Mouse (Mus musculus) NIH3T3 (cell line): ENCODE results near the gene Phkg1.
A peak's percentile ranks its signal among the peaks of the same experiment; 100 is the strongest.
"Not testable (repeated sequence)": the region's sequence is repeated elsewhere in the genome, so short reads cannot be mapped to it uniquely, and the experiment has no call there.

Experiments used
- DNase-seq: peaks from one replicate; pipeline ENCODE4 v3.0.0-alpha.2; 2012; ENCODE audit warnings: low read depth

The Phkg1 gene

DNA sequence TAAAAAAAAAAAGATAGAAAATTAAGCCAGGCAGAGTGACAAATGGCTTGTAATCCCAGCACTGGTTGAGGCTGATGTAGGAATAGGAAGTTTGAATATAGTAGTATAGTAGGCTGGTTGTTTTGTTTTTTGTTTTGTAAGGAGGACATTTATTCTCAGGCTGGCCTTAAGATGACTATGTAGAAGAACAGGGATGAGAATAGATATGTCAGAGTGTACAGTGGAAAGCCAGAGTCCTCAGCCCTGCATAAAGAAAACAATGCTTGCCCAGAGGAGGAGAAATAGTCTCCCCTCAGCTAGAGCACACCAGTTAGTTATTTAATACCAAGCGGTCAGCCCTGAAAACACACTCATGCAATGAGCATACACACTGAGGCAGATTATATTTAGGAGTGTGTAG, at the start of gene Phkg1:
Gene Phkg1, minus strand, starts transcription at position 101 of the 400 bp plus-strand sequence.
- no peak for DNase-seq

DNA sequence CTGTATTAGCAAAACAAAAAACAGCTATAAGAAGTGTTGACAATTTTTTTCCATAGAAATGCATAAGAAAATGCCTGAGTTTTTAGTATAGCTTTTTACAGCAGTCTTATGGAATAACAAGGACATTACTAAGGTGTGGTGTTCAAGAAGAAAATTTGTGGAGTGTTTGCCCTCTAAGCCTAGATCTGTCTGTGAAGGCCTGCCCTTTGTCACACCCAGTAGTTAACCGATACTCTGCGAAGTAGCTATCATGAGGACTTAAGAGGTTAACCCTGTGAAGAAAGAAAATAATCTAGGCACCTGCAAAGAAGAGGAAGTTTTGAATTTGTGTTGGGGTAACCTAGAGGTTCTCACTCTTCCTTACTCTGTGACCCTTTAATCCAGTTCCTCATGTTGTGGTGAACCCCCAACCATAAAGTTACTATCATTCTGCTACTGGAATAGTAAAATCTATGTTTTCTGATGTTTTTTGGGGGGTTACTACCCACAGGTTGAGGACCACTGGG, 49.2 kb upstream of the Phkg1 start:
- DNase-seq = no peak

DNA sequence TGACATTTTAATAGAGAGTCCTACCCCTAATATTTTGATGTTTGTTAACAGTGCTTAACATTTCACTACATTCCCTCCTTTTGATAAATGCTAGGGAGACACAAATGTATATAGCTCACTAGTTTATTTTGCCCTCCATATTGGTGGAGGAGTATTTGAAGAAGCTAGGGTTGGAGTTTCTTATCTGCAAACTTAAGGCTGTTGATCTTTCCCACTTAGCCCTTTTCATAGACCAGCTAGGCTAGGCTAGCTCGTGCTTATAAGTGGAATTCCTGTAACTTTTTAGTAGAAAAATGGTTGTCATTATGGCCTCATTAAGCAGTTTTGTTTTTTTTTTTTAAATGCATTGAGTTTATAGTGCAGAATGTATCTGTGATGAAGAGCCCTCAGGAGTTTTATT, 45.1 kb upstream of the Phkg1 start:
- no peak for DNase-seq

DNA sequence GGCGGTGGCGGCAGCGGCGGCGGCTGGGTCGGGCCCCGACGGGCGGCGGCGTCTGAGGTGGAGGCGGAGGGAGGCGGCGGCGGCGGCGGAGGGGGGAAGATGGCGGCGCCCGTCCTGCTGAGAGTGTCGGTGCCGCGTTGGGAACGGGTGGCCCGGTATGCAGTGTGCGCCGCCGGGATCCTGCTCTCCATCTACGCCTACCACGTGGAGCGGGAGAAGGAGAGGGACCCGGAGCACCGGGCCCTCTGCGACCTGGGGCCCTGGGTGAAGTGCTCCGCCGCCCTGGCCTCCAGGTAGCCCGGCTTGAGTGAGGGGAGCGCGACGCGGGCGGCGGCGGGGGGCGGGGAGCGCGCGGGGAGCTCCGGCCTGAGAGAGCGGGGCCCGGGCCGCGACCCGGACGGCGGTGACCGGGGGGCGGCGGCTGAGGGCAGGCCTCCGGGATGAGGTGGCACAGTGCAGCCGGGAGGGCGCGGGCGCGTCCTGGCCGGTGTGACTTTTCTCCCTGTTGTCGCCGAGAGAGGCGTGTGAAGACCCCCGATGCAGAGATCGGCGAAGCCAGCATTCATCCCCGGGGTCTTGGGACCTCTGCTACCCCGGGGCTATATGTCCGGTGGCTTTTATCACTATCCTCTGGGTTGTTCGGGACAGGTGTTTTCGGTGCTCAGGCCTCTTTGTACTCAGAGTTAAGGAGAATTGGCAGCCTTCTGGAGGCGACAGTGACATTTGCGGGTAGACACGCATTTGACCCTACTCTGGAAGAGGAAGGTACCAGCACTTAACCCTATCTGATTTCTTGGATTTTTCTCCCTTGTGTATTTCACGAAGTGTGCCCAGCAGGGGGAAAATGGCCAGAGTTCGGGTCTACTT, 44.0 kb upstream of the Phkg1 start:
- peak; percentile 24 for DNase-seq

DNA sequence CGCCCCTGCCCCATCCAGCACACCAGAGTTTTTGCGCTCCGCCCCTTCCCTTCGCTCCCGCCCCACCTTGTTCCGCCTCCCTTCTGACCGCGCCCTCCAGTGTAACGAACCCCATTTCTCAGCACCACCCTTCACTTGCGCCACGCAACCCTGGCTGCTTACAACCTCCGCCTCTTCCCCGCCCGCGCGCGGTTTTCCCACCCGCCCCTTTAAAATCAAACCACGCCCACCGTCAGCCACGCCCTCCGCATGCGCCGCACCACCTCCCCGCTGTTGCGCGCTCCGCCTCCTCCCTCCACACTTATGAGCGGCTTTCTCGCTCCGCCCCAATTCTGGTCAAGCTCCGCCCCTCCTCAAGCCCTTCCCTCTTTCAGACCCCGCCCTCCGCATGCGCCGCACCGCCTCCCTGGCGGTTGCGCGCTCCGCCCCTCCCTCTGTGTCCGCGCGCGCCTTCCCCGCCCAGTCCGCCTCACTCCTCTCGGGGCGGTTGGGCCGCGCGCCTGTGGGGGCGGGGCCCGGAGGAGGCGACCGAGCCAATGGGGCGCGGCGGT, 43.2 kb upstream of the Phkg1 start, which contains the start of gene Vkorc1l1:
Gene Vkorc1l1, plus strand, starts transcription at position 476 of the 551 bp plus-strand sequence.
- peak; percentile 99 for DNase-seq

DNA sequence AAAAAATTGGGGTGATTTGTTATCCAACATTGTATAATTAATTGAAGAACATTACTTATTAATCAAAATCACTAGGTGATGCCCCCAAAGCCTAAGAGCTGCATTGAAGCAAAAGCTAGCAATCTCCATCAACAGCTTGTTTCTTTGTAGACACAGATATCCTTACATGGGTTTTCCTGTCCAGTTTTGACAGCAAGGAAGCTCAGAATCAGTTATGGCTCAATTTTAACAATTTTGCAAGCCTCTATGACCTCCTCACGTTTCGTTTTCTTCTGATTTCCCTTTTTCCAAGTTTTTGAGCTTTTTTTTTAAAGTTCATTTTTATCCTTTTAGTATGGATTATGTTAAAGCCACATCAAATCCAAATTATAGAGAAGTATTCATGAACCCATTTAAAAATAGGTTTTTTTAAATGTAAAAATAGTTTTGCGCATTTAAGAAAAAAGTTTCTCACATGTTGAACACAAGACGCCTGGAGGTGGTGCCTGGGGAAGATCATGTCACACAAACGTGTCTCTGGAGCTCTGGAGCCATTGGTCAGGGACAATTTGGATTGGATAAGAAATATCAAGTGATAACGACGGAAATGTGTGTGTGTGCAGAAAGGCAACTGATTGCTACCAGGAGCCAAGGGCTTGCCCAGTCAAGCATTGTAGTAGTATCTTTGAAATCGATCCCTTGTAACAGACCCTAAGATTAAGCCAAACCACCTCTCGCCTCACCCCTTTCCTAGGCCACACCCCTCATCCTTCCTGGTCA, 42.6 kb upstream of the Phkg1 start:
- peak; percentile 30 for DNase-seq

DNA sequence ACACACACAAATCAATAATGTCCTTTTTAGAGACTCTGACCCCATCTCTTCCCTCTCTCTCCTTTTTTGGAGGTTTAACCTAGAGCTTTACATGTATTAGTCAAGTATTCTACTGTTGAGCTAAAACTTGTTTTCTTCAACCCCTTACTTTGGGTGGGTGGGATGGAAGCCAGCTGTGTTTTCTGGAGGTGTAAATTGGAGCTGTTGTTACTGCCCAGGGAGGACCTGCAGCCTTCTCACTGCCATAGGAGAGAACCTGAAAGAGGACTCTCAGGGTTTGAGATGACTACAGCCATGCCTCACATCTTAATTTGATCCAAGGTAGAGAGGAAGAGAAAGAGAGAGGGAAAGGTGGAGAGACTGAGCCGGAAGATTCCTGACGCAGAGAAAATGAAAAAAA, 41.9 kb upstream of the Phkg1 start:
- no peak for DNase-seq

DNA sequence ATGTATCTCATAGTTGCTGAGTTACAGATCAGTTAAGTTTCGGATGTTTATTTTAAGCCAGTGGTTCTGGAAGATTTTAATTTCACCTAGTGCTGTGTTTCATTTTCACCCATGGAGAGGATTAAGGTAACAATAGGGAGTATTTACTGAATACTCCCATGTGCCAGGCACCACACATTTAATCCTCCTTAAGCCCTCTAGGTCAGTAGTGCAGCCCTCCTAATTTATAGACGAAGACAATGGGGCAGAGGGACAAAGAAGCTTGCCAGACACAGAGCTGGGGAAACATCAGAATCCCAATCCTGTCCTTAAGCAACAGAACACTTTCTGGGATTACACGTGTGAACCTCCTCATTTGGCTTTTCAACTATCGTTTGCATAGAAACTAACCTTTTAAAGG, 38.6 kb upstream of the Phkg1 start:
- no peak for DNase-seq

DNA sequence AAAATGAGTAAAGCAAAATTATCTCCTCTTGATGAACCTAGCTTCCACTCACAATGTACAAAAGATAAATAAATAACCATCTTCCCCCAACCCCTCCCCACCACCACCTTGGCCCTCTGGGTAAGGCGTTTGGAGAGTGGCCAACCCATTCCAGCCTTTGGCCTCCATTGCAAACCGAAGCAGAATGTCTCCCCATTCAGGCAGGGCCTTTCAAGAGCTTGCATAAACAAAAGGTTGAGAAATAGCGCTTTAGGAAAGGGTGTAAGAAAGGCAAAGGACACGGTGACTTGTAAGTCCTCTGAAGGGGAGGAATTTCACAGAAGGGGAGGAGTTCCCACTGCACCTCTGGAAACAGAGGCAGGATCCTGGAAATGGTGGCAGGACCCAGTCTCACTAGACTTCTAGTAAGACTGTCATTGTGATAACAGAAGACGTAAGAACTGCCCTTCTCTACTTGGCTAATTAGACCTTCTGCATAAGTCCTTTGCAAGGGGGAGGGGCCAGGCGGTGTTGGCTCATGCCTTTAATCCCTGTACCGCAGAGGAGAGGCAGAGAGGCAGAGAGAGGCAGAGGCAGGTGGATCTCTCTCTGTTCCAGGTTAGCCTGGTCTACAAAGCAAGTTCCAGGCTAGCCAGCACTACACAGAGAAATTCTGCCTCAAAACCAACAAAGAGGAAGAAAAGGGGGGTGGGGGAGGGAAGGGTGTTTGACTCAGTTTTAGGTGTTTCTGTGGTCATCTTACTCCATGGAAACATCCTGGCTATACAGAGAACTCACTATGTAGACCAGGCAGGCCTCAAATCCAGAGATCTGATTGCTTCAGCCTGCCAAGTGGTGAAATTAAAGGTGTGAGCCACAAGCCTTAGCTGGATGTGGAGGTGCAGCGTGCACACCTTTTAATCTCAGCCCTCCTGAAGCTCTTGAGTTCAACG, 31.8 kb upstream of the Phkg1 start:
- peak; percentile 60 for DNase-seq

DNA sequence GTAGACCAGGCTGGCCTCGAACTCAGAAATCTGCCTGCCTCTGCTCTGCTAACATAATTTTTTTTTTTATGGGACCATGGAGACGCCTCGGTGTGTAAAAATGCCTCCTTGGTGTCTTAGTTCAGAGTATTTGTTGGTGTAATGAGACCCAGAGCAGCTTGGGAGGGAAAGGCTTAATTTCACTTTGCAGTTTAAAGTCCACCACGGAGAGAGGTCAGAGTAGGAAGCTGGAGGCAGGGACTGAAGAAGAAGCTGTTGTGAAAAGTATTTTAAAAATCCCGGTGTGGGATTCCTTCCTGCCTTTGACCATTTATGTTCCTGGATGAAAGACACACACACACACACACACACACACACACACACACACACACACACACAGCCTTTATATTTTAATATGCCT, 27.6 kb upstream of the Phkg1 start:
- DNase-seq = no peak

DNA sequence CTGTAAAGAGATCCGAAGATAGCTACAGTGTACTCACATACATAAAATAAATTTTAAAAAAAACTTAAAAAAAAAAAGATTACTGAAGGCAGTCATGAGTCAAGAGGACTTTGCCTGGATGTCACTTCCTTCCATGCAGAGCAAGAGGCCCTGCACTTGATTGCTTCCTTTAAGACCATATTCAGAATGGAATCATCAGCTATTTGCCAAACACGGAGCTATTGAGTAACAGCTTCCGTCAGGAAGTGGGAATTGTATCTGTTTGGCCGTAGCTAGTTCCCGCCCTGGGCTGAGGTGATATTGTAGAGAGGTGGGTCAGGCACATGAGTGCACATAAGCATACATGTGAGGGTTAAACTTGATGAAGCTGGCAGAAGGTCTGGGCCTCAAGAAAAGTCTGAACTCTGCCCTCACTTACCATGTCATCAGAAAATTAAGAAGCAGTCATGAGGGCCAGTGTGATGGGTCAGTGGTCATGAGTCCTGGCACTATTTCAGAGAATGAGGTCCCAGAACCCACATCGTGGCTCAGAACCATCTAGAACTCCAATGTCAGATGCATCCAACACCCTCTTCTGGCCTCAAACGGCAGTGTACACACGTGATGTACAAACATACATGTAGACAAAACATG, 26.6 kb upstream of the Phkg1 start:
- no peak for DNase-seq

DNA sequence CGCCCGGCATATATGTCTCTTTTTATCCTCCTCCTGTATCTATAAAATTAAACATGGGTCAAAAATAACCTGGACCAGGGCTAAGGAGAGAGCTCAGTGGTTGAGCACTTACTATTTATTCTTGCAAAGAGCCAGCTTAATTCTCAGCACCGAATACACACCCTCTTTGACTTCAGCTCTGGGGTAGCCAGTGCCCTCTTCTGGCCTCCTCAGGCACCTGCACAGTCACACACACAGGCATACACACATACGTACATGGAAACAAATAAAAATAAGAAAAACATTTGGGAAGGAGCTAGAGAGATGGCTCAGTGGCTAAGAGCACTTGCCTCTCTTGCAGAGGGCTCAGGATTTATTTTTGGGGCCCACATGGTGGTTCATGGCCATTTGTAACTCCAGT, 23.6 kb upstream of the Phkg1 start:
- DNase-seq = no peak

DNA sequence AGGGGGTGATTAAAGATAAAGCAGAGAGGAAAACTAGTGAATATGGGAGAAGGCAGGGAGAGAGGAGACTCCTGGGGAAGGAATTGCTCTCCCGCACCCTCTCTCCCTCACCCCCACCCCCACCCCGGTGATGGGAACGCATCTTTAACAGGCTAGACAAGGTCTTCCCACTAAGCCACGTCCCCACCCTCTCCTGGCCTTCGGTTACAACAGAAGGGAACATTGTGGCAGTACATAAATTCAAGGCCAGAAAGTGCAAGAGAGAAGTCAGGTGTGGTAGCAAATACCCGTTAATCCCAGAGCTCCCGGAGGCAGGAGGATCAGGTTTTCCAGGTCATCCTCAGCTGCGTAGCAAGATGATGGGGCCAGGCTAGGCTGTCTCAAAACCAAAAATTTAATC, 21.0 kb upstream of the Phkg1 start:
- no peak for DNase-seq

DNA sequence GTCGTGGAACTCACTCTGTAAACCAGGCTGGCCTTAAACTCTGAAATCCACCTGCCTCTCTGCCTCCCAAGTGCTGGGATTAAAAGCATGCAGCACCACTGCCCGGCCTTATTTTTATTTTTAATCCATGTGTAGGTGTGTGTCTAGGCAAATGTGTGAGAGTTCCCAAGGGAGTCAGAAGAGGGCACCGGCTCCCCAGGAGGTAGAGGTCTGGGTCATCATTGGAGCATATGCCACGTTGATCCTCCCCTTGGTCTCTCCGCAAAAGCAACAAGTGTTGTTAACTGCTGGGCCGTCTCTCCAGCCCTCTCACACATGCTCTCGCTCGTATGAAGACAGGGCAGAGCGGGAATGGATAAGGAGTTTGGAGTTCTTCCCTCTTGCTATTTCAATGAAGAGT, 20.4 kb upstream of the Phkg1 start:
- no peak for DNase-seq

DNA sequence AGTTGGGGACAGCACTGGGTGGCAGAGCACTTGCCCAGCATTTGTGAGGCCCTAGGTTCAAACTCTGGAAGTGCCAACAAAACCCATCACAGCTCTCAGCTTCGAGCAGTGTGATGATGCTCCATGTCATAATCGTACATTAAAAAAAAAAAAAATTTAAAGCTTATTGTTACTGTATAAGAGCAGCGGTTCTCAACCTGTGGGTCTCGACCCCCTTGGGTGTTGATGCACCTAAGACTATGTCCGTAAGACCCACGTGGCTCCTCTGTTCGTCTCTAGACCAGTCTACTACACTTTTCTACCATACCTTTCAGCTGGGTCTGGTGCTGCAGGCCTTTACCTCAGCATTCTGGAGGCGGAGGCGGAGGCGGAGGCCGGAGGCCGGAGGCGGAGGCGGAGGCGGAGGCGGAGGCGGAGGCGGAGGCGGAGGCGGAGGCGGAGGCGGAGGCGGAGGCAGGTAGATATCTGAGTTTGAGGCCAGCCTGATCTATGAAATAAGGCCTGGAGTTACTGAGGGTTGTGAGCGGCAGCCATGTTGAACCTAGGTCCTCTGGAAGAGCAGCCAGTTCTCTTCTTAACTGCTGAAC, 19.8 kb upstream of the Phkg1 start:
- no peak for DNase-seq

DNA sequence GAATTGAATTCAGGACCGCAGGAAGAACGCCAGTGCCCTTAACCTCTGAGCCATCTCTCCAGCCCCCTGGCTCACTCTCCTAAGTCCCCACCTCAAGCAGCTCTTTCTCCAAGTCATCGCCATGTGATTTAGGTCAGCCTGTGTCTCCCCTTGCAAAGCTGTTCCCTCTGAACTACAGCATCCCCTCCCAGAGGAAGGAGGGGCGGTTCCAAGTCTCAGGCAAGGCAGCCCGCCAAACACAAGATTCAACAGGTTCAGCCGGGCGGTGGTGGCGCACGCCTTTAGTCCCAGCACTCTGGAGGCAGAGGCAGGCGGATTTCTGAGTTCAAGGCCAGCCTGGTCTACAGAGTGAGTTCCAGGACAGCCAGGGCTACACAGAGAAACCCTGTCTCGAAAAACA, 17.1 kb upstream of the Phkg1 start:
- not testable (repeated sequence) for DNase-seq

DNA sequence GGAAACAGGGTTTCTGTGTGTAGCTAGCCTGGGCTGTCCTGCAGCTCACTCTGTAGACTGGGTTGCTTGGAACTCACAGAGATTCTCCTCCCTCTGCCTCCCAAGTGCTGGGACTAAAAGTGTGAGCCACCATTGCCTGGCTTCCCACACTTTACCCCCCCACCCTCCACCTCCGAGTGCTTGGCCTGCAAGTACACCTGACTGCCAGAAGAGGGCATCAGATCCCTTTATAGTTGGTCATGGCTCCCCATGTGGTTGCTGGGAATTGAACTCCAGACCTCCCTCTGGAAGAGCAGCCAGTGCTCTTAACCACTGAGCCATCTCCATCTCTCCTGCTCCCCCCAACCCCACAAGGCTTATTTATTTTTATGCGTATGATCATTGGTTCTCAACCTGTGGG, 15.7 kb upstream of the Phkg1 start:
- DNase-seq = peak; percentile 76

DNA sequence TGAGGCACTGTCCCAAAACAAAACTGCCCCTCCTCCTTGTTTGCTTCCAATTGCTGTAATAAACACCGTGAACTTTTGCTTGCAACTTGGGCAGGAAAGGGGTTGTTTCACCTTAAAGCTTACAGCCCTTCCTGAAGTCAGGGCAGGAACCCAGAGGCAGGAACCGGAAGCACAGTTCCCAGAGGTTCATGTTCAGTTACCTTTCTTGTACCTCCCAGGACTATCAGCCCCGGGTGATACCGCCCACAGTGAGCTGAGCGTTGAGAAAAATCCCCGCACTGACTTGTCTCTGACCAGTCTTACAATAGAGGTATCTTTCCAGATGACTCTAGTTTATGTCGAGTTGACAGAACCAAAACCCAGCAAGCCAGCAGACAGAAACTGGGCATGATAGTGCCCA, 11.2 kb upstream of the Phkg1 start:
- no peak for DNase-seq

DNA sequence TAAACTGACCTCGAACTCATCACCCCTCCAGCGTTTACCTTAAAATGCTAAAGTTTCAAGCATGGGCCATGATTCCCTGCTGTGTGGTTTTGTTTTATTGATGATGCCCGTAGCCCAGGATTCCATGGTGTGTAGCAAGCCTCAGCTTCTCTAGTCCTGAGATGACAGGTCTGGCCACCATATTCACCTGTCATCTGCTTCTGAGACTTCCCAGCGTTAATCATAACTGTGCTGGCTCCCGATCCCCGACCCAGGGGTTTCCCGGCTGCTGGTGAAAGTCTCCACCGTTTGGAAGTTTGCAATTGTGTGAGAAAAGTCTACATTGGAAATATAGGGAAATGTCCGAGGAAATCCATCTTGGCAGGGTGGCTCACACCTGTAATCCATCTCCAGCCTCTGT, 10.8 kb upstream of the Phkg1 start:
- DNase-seq = no peak

DNA sequence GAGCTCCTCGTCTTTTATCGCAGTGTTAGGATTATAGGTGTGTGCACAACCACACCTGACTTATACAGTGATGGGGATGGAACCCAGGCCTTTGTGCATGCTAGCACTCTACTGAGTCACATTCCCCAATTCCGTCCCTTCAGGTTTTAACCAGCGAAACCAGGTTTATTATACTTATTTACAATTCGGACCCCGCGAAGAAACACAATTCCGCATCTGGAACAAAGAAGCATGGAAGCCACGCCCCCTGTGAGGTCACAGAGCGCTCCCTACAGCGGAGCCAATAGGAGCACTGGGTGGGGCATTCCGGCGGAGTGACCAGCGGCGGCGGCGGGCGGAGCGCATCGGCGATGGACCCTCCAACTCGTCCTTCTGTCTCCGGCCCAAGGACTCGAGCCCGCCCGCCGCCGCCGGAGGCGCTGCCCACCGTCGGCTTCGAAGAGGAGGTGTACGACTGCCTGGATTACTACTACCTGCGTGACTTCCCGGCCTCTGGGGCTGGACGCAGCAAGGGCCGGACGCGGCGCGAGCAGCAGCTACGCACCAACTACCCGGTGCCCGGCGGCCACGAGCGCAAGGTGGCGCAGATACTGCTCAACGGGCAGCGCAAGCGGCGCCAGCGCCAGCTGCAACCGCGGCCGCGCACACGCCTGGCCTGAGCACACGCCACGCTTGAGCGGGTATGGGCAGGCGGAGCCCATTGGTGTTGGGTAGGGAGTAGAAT, 10.1 kb upstream of the Phkg1 start, which contains the start of gene Nupr1l:
Gene Nupr1l, plus strand, starts transcription at position 299 of the 724 bp plus-strand sequence.
- peak; percentile 93 for DNase-seq
